Mouse (Mus musculus) hematopoietic stem cell, adult 5-6 weeks (primary cell): Measurements from ENCODE around the gene Vps16. TPM values are rescaled to one million over a fixed set of nuclear protein-coding genes. Genes with fewer than 3 reads are reported as not detected.

Source experiments
- ATAC-seq, 2 experiments: fragments of 125-278 bp in 1 of 2; replicated peaks in 1 of 2; 2 replicates each; pipeline ENCODE4 v1.8.0; 2016 to 2017; ENCODE audit warnings: inconsistent platforms in 2 of 2, mild to moderate bottlenecking in 2 of 2, moderate number of reproducible peaks in 2 of 2, low read depth in 1 of 2, moderate TSS enrichment in 1 of 2; ENCODE audit not compliant: low FRiP score in 2 of 2, poor library complexity in 2 of 2, severe bottlenecking in 2 of 2, insufficient read depth in 1 of 2, low TSS enrichment in 1 of 2
- total RNA-seq: library from RNA; stranded (forward); fragments of 172-1452, 232-1000 nt; gene quantifications from 2 replicates; pipeline ENCODE4 v1.2.3, GENCODE M21; 2017

Gene Vps16
- total RNA-seq, 1 experiment from 2014 or later = 127 TPM

DNA sequence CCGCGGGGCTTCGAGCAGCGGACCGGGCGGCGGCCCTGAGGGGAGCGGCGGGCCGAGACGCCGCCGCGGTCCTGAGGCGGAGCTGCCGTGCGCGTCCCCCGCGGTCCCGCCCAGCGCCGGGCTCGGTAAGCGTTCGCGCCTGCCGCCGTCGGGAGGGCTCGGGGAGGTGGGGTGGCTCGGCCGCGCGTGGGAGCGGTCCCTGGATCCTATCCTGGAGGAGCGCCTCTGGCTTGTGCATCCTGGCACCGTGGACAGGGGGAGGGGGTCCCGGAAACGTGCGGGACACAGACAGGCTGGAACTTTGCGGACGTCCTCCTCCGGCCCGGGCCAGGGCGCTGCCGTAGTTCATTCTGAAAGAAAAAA, 26.3 kb downstream of the Vps16 start:
- peak; percentile 33 to 46; a peak in 2 of 4 replicates for ATAC-seq

DNA sequence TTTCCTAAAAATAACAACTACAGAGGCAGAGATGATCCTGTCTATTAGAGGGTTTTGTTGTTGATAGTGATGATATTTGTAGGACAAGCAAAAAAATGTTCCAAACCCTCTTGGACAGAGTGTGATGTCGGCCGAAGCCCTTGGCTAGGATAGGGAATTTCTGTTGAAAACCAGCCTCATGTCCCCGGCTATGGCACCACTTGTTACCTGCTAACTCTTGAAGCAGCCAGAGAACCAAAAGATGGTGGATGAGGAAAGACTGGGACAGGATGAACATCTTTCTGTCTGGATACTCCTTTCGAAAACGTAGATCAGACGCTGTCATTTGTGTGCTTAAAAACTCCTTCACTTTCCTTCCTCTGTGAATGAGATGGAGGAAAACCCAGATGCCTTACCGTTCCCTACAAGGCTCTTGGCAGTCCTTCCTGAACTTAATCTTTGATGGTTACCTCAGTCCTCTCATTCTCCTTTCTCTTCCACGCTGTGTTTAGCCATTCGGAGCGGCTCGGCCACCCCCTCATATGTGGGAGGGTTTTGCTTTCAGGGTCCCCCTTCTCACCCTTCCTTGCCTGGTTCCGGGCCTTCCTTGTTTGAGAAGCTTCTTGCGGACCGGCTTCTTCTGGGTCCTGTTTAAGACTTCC, 27.1 kb downstream of the Vps16 start:
- ATAC-seq = no peak

DNA sequence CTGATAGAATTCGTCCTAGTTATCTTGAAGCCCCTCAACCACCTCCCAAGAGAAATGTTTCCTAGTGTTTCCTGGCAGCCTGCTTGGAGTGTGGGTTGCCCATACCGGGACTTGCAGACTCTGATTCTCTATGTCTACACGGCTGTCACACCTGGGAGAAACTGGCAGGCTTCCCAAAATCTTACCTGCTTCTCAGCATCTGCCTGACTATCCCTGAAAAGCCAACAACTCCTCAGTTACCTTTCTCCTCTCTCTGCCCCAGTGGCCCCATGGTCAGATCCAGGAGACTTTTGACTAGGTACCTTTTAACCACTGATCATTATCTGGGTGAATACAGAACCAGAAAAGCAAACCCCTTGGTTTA, 27.6 kb downstream of the Vps16 start:
- ATAC-seq = no peak

DNA sequence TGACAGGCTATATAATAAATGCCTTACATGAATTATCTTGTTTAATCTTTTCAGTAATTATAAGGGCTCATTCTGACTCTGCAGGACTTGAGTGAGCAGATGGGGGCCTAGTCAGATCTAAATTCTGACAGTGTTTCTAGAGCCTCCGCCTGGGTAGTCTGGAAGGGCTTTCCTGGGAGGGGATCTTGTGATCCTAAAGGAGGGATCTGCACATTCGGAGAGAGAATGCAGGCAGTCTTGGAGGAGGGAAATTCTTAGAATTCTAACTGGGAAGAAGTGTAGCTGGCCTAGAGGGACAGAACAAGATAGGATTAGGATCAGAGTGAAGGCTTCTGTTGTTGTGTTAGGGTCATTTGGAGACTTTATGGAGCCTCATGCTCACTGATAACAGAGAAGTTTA, 28.1 kb downstream of the Vps16 start:
- ATAC-seq = no peak

DNA sequence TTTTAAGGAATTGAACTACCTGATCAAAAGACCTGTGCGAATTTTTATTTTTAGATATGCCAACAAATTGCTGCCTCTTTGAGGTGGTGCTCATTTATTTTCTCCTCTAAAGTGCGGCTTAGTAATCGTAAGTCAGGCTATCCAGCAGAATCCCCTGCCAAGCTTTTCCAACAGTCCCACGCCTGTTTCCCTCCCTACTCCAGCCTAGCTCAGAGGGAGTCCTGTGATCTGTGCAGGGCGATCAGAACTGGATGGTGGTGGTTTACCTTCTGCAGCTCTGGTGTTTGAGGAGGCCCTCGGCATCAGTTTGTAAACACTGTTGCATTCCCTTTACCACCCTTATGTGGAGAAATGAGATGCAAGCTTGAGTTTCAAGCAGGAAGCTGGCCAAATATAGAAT, 29.3 kb downstream of the Vps16 start:
- ATAC-seq = no peak

DNA sequence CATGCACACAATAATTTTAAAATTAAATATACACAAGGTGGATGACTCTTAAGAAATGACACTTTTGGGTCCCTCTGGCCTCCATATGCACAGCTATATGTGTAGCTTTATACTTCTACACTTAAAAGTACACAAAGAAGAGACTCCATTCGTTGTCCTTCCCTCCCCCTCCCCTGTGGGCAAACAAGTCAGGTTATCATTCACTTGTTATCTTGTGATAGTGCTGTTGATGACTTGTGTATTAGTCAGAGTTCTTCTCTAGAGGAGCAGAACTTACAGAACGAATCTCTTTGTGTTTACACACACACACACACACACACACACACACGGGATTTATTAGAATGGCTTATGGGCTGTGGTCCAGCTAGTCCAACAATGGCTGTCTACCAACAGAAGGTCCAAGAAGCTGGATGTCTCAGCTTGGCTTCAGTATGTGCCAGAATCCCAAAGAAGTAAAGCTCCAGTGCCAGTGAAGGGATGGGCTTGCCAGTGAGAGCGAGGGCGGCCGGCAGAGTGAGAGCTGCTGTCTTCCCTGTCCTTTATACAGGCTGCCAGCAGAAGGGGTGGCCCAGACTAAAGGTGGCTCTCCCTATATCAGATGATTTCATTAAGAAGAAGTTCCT, 30.7 kb downstream of the Vps16 start:
- no peak for ATAC-seq

DNA sequence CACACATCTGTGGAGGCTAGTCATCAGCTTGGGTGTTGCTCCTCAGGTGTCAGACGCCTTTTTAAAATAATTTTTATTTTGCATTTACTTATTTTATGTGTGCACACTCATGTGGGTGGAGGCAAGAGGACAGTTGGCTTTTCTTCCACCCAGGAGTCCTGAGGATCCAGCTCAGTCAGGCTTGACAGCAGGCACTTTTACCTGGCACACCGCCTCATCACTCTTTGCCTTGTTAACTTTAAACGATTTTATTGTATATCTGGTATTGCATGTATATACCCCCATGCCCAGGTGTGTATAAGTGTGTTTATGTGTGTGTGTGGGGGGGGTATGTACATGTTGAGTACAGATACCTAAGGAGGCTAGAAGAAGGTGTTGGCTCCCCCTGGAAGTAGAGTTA, 33.7 kb downstream of the Vps16 start:
- no peak for ATAC-seq

DNA sequence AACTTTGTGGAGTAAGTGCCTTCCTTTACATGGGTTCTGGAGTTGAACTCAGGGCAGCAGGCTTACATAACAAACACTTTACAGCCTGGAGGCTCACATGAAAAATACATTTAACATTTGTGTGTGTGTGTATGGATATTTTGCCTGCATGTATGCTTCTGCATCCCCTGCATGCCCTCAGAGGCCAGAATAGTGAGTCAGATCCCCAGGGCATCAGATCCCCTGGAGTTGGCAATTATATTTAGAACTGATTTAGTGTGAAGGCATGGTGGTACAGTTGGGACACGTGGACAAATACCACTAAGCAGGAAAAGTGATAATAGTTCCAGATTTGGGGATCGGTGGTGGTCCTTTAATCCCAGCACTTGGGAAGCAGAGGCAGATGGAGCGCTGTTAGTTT, 35.4 kb downstream of the Vps16 start:
- no peak for ATAC-seq

DNA sequence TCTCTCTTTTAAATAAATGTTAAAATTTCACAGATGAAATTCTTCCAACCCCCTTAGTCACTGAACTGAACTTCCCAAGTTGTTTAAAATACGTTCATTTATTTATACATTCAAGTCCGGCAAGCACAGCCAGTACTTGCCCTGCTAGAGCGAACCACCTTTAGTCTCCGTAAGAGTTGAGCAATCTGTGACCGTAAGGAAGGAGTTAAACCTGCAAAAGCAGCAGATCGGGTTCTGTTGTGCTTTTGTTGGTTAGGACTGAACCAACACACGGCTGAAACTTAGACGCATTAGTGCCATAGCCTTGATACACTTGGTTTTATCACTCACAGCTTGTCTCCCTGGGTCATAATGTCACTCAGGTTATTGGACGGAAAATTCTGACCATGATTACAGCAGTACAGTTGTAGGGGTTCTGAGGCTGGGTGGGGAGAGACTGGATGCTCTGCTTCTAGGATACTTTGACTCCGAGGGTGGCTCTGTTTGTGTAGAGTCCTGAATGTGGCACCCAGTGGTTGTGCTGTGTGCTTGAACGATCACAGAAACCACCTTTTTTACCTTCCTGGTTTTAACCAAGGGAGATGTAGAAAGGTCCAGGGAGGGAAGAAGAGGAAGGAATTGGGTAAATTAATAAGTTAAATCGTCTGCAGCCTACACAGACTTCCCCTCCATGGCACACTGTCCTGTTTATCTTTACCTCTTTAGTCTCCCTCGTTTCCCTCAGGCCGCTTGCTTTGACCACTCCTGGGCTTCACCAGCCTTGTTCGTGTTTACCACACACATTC, 37.3 kb downstream of the Vps16 start:
- ATAC-seq = no peak; a peak in 1 of 4 replicates

DNA sequence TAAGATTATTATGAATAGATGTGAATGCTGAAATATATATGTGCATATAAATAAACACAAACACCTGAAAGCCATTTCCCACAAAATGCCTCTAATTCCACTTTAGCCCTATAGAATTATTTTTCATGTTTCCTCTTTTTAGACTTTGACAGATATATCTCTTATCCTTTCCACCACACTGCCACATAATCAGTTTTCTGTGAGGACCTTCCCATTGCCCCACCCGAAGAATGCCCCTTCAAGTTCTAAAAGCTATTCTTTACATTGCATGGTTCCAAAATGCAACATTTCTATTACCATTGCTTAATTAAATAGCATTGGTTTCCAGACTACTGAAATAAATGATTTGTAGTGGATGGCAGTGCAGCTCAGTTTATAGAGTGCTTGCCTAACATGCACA, 42.3 kb downstream of the Vps16 start:
- no peak for ATAC-seq

DNA sequence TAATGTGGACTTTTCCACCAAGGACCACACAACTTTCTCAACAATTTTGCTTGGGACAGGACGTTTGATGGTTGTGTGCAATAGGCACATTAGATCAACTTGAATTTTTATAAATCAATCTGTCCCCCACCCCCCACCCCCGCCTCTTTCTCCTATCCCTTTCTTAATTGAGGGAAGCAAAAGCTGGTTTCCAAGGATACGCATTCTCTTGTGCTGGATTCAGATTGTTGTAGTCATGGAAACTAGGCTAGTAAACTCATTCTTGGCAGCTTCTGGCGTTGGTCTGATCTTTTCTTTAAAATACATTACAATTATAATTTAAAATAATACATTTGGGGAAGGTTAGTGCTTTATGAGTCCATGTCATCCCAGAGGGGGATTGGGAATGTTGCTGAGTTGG, 45.2 kb downstream of the Vps16 start:
- no peak for ATAC-seq

DNA sequence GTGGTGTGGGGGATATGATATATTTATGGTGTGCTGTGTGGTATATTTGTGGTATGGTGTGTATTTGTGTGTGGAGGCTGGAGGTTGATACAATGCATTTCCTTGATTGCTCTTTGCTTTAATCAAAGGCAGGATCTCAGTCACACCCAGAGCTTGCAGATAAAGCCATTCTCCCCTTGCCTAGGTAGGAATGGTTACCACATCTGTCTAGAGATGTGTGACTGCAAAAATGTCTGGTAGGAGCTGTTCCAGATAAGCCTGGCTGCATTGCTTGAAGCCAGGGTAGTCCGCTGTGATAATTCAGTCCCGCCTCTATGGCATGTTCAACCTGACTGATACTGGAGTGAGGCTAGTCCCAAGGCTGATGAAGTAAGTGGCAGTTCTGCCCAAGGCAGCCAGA, 45.8 kb downstream of the Vps16 start:
- ATAC-seq = no peak; a peak in 1 of 4 replicates

DNA sequence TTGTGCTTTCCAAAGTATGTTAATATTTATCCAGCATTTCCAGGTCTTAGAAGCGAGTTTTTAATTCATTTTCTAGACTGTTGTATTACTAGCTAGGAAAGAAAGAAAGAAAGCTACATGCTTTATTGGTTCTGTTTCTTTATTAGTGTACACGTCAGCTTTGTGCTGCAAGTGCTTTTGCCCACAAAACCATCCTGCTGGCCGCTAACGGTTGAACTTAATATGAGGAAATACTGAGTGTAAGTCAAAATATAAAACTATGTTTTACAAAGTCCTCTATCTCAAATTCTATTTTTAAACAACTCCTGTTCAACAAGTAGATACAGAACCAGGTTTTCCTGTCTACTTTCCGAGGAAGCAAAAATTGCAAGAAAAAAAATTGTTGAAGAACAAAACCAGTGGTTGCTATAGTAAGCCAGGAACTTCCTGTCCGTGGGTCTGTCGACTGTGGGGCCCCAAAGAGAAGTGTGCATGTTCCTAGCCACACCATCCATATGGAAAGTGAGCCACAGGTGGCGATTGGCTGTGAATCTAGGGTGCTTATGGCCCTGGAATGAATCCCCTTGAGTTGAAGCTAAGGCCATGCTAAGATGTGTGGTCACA, 48.9 kb downstream of the Vps16 start:
- ATAC-seq = peak; percentile 81 to 86

DNA sequence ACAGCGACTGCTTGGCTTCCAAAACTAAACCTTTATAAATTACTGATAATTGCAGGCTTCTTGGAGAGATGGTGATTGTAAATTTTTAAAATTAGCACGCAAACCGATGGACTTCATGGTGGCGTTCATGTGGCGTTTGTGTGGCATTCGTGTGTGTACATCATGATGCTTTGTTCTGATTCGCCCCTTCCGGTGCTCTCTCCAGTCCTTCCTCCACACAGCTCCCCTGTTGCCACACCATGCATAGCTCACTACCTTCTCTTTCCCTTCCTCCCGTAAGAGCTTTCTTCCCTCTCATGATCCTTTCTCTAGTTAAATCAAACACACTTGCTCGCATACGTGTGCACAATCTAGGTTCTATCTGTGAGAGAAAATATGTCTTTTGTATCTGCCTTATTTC, 51.6 kb downstream of the Vps16 start:
- ATAC-seq = no peak

DNA sequence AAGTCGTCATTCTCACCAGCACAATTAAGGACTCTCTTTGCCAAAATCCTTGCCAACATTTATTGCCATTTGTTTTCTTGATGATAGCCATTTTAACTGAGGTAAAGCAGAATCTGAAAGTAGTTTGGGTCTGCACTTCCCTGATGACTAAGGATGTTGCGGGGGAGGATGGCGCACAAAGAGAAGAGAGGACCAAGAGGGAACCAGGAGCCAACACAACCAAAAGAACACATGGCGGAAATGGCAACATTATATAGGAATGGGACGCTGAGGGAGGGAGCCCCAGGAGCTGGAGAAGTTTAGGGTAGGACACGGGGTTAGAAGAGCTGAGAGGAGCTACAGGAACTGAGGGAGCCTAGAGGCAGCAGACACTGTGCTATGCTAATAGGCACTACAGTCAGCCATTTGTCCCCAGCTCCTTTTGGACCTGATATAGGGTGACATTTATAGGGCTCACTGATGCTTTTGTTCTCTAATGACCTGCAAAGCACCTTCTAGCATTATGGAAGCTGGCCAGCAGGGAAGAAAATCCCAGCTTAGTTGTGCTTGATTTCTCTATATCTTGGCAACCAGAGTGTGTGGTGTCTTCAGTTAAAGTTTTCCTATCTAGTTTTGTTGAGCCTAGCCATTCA, 52.6 kb downstream of the Vps16 start:
- ATAC-seq = no peak

DNA sequence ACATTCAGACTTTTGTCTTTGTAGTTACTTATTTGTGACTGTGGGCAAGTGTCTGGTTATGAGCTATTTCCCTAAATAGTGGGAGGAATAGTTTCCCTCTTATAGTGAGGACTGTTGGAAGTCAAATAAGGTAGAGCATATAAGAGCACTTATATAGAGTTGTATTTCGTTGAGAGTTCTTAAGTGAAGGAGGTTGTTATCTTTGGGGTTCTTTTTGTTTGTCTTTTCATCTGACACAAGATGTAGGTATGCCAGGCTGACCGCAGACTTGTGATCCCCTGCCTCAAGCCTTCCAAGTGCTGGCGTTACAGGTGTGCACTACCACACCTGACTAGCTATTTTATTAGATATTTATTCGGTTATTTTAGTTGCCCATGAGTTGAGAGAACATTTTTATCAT, 58.0 kb downstream of the Vps16 start:
- ATAC-seq = no peak

DNA sequence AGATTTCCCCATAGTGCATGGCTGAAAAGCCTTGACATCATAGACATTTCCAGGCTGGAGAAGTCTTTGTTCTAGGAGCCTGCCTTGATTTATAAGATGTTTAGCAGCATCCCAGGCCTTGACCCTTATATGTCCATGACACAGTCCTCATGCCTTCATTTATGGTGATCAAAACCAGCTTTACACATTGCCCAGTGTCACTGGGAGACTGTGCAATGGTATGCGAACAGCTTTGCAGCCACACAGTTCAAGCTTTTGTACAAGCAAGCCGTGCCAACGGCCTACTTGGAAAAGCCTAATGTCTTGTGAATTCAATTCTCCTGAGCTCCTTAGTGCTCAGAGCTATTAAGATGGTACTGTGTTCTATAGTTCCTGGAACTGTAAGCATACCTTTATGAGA, 58.6 kb downstream of the Vps16 start:
- ATAC-seq = no peak

DNA sequence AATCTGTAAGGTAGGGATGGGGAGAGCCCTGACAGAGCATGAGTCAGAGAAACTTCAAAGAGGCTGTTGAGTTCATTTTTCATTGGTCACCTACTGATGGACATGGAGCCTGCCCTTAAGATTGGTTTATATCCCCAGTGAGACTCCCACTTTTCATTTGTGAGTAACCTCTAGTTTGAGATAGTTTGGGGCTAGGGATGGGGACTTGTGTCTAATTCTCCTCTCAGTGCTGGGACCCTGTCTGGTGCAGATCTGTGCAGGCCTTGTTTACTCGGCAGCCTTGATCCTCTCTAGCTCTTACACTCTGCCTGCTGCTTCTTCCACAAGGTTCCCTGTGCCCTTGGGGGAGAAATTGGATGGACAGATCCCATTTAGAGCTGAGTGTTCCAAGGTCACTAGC, 60.1 kb downstream of the Vps16 start:
- no peak for ATAC-seq
